Mouse (Mus musculus): ENCODE results near the gene Bsph2. TPM values are rescaled to one million over a fixed set of nuclear protein-coding genes. Genes with fewer than 3 reads are reported as not detected.

The Bsph2 gene
- total RNA-seq (2023), result not detected

DNA sequence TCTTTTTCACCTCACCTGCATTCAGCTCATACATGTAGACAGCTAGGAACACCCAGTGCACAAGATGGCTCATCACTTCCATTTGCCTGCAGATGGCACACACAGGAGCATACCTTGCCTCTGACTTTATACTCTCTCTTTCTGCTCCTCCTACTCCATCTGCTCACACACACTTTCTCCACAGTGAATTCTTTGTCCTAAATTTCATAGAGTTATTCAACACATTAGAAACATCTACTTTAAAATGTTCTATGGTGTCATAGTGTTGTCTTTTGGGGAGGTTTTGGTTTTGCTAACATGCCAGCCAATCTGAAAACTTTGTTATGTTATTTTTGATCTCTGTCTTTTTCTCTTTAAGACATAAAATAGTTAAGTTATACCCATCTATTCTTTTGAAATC is at the start of gene Bsph2:
Bsph2 (minus strand) TSS at position 101 of the 400 bp plus-strand sequence.

Other genes with a start within 250 kb of the Bsph2 start
- under 1 TPM in 1 of 2 experiments, not detected in 1; 0.55 TPM for gene Pla2g4c, start 246.4 kb downstream of the Bsph2 start, total RNA-seq (2023)
- not detected for gene Cabp5, start 172.9 kb downstream of the Bsph2 start, total RNA-seq (2023)
- gene Bsph1, start 120.2 kb downstream of the Bsph2 start, total RNA-seq (2023), result not detected
- not detected for gene Sult2a5, start 52.9 kb upstream of the Bsph2 start, total RNA-seq (2023)
- gene Sult2a2, start 162.4 kb upstream of the Bsph2 start, total RNA-seq (2023), result not detected

Data from monocyte, adult 59 days (primary cell).